Mouse (Mus musculus) embryonic facial prominence, embryonic 13.5 days (tissue): ENCODE measurements around the gene Cryzl2. TPM values are rescaled to one million over a fixed set of nuclear protein-coding genes. Genes with fewer than 3 reads are reported as not detected.

Source experiments
- ATAC-seq: fragments of 200-750 bp; cut with Nextera tagmentation; 2 replicates; pipeline ENCODE4 v1.8.0; 2017; ENCODE audit warnings: low read depth; ENCODE audit not compliant: insufficient number of reproducible peaks, insufficient read depth, low FRiP score, low TSS enrichment
- H3K27ac ChIP-seq: fragments of 300-500 bp; sonication (generic); 2 replicates; pipeline ENCODE4 v1.5.1; 2015; ENCODE audit warnings: moderate library complexity, mild to moderate bottlenecking, inconsistent platforms
- H3K27me3 ChIP-seq: fragments of 300-500 bp; sonication (generic); 2 replicates; pipeline ENCODE4 v1.6.1; 2015; ENCODE audit warnings: mild to moderate bottlenecking, inconsistent platforms
- H3K36me3 ChIP-seq: fragments of 300-500 bp; sonication (generic); 2 replicates; pipeline ENCODE4 v1.6.1; 2015; ENCODE audit warnings: mild to moderate bottlenecking, inconsistent platforms
- H3K4me1 ChIP-seq: fragments of 300-500 bp; sonication (generic); 2 replicates; pipeline ENCODE4 v1.6.1; 2015; ENCODE audit warnings: inconsistent platforms
- H3K4me2 ChIP-seq: fragments of 300-500 bp; sonication (generic); 2 replicates; pipeline ENCODE4 v1.6.1; 2015; ENCODE audit warnings: moderate library complexity, mild to moderate bottlenecking, inconsistent platforms
- H3K4me3 ChIP-seq: fragments of 300-500 bp; sonication (generic); 2 replicates; pipeline ENCODE4 v1.5.1; 2015; ENCODE audit warnings: mild to moderate bottlenecking, inconsistent platforms
- H3K9ac ChIP-seq: fragments of 300-500 bp; sonication (generic); 2 replicates; pipeline ENCODE4 v1.6.1; 2015; ENCODE audit warnings: mild to moderate bottlenecking, inconsistent platforms
- H3K9me3 ChIP-seq: fragments of 300-500 bp; sonication (generic); 2 replicates; pipeline ENCODE4 v1.6.1; 2016; ENCODE audit warnings: inconsistent platforms
- WGBS: fragments of 180-500 bp; shearing (Covaris S2); methylation state at CpG from one replicate; pipeline ENCODE4 v1.1.7; 2015; ENCODE audit warnings: mixed read lengths; 5-methylcytosine and 5-hydroxymethylcytosine counted together
- polyA plus RNA-seq: library from polyadenylated mRNA; unstranded; fragments of >200 nt; fragmentation: Nextera tagmentation; extraction: Ambion mirVana; gene quantifications from 2 replicates; pipeline ENCODE4 v1.2.1, GENCODE M21; 2015

Gene Cryzl2
- polyA plus RNA-seq, 1 experiment from 2014 or later, result 9.3 TPM

GRCm38 (mm10) chr1:157443723-157444561 lies 14.4 kb upstream of the Cryzl2 start:
- Histone ChIP-seq H3K4me2 (peak overlapping the region; percentile 26), H3K27ac (peak overlapping the region; percentile 11; the same call in 1 of the 2 replicates), H3K9ac (no peak overlapping the region), H3K4me1 (peaks cover 24% of the 10 kb centered on the region), H3K36me3 (no peaks in the 10 kb centered on the region), H3K4me3 (no peak overlapping the region), H3K9me3 (no peaks in the 10 kb centered on the region), H3K27me3 (peaks cover 33% of the 10 kb centered on the region)
- 28% methylated on average over 19 of the region's 19 CpGs for WGBS
- no peak for ATAC-seq

GRCm38 (mm10) chr1:157444632-157445300 lies 13.6 kb upstream of the Cryzl2 start:
- peaks cover 29% of the 10 kb centered on the region for H3K4me1 ChIP-seq

GRCm38 (mm10) chr1:157445398-157445910 lies 12.9 kb upstream of the Cryzl2 start:
- Histone ChIP-seq H3K4me2 (no peak overlapping the region), H3K4me3 (no peak overlapping the region), H3K9me3 (no peaks in the 10 kb centered on the region), H3K27ac (no peak overlapping the region), H3K27me3 (peaks cover 42% of the 10 kb centered on the region), H3K9ac (no peak overlapping the region), H3K36me3 (no peaks in the 10 kb centered on the region), H3K4me1 (peaks cover 32% of the 10 kb centered on the region)
- WGBS, result 90% methylated on average over 6 of the region's 6 CpGs
- no peak for ATAC-seq

More at GRCm38 (mm10) chr1:157444632-157445300, 13.6 kb upstream of the Cryzl2 start:
- ATAC-seq, result no peak
- H3K4me2 ChIP-seq, result no peak overlapping the region
- H3K36me3 ChIP-seq, result no peaks in the 10 kb centered on the region
- no peak overlapping the region for H3K9ac ChIP-seq
- no peaks in the 10 kb centered on the region for H3K9me3 ChIP-seq
- H3K27ac ChIP-seq, result peak overlapping the region; percentile 11; the same call in 1 of the 2 replicates
- WGBS, result 58% methylated on average over 13 of the region's 13 CpGs
- H3K4me3 ChIP-seq, result no peak overlapping the region
- H3K27me3 ChIP-seq, result peaks cover 37% of the 10 kb centered on the region

GRCm38 (mm10) chr1:157446325-157446724 lies 12.1 kb upstream of the Cryzl2 start:
- peaks cover 34% of the 10 kb centered on the region for H3K4me1 ChIP-seq
- H3K4me2 ChIP-seq, result no peak overlapping the region
- H3K9ac ChIP-seq, result no peak overlapping the region
- H3K27me3 ChIP-seq, result peaks cover 42% of the 10 kb centered on the region
- 63% methylated on average over 7 of the region's 7 CpGs for WGBS
- no peaks in the 10 kb centered on the region for H3K9me3 ChIP-seq
- no peak for ATAC-seq
- no peak overlapping the region for H3K27ac ChIP-seq
- H3K4me3 ChIP-seq, result no peak overlapping the region
- no peaks in the 10 kb centered on the region for H3K36me3 ChIP-seq

- no peak overlapping the region for H3K4me3 ChIP-seq
- H3K4me2 ChIP-seq, result no peak overlapping the region
- WGBS, result 39% methylated on average over 4 of the region's 4 CpGs
- H3K4me1 ChIP-seq, result peaks cover 34% of the 10 kb centered on the region
- no peak overlapping the region for H3K9ac ChIP-seq
- H3K27me3 ChIP-seq, result peaks cover 42% of the 10 kb centered on the region
- H3K36me3 ChIP-seq, result no peaks in the 10 kb centered on the region
- no peaks in the 10 kb centered on the region for H3K9me3 ChIP-seq
- no peak overlapping the region for H3K27ac ChIP-seq
- ATAC-seq, result no peak
Observed at GRCm38 (mm10) chr1:157447142-157447541, 11.2 kb upstream of the Cryzl2 start.

- Histone ChIP-seq H3K4me3 (no peak overlapping the region), H3K4me2 (no peak overlapping the region), H3K9me3 (no peaks in the 10 kb centered on the region), H3K9ac (no peak overlapping the region), H3K36me3 (no peaks in the 10 kb centered on the region), H3K4me1 (peaks cover 29% of the 10 kb centered on the region), H3K27ac (no peak overlapping the region), H3K27me3 (peaks cover 42% of the 10 kb centered on the region)
- ATAC-seq, result no peak
- 15% methylated on average over 7 of the region's 7 CpGs for WGBS
Observed at GRCm38 (mm10) chr1:157448164-157448804, 10.1 kb upstream of the Cryzl2 start.

GRCm38 (mm10) chr1:157448805-157449188 lies 9.6 kb upstream of the Cryzl2 start:
- Histone ChIP-seq H3K9ac (no peak overlapping the region), H3K4me3 (no peak overlapping the region), H3K4me2 (no peak overlapping the region), H3K4me1 (peaks cover 24% of the 10 kb centered on the region), H3K27ac (no peak overlapping the region), H3K36me3 (no peaks in the 10 kb centered on the region), H3K9me3 (no peaks in the 10 kb centered on the region), H3K27me3 (peaks cover 42% of the 10 kb centered on the region)
- ATAC-seq, result no peak
- 56% methylated on average over 5 of the region's 5 CpGs for WGBS

GRCm38 (mm10) chr1:157449532-157449931 lies 8.8 kb upstream of the Cryzl2 start:
- ATAC-seq, result no peak
- H3K27me3 ChIP-seq, result peaks cover 42% of the 10 kb centered on the region
- 5% methylated on average over 10 of the region's 10 CpGs for WGBS
- no peak overlapping the region for H3K9ac ChIP-seq
- H3K36me3 ChIP-seq, result no peaks in the 10 kb centered on the region
- peak overlapping the region; percentile 57 for H3K27ac ChIP-seq
- H3K9me3 ChIP-seq, result no peaks in the 10 kb centered on the region
- H3K4me3 ChIP-seq, result peak overlapping the region; percentile 26
- peak overlapping the region; percentile 53 for H3K4me2 ChIP-seq
- peaks cover 18% of the 10 kb centered on the region for H3K4me1 ChIP-seq

- 0 out of 2 replicates have a peak overlapping the region, but pooled peaks have one; percentile 22 for H3K9ac ChIP-seq
- 4% methylated on average over 21 of the region's 21 CpGs for WGBS
- peak overlapping the region; percentile 26 for H3K4me3 ChIP-seq
- H3K27me3 ChIP-seq, result peaks cover 37% of the 10 kb centered on the region
- no peaks in the 10 kb centered on the region for H3K36me3 ChIP-seq
- H3K27ac ChIP-seq, result peak overlapping the region; percentile 57
- H3K4me2 ChIP-seq, result peak overlapping the region; percentile 53
- no peak for ATAC-seq
- H3K4me1 ChIP-seq, result peaks cover 18% of the 10 kb centered on the region
- no peaks in the 10 kb centered on the region for H3K9me3 ChIP-seq
Observed at GRCm38 (mm10) chr1:157449981-157450636, 8.3 kb upstream of the Cryzl2 start.

- peaks cover 30% of the 10 kb centered on the region for H3K27me3 ChIP-seq
- H3K27ac ChIP-seq, result no peak overlapping the region
- H3K9me3 ChIP-seq, result no peaks in the 10 kb centered on the region
- no peak overlapping the region for H3K4me3 ChIP-seq
- 84% methylated on average over 3 of the region's 3 CpGs for WGBS
- no peak overlapping the region for H3K4me2 ChIP-seq
- no peak overlapping the region for H3K9ac ChIP-seq
- ATAC-seq, result no peak
- H3K4me1 ChIP-seq, result peaks cover 18% of the 10 kb centered on the region
- no peaks in the 10 kb centered on the region for H3K36me3 ChIP-seq
Observed at GRCm38 (mm10) chr1:157452284-157452683, 6.1 kb upstream of the Cryzl2 start.
